Mouse (Mus musculus) left cerebral cortex, adult 11 months (tissue): ENCODE measurements around the gene Sem1.
"Not testable (repeated sequence)": the region's sequence is repeated elsewhere in the genome, so short reads cannot be mapped to it uniquely, and the experiment has no call there.

Experiments
- DNase-seq: peaks from one replicate; pipeline ENCODE4 v3.0.0; 2022; ENCODE audit warnings: low spot score

Gene Sem1

GRCm38 (mm10) chr6:6578304-6579149 lies at the start of gene Sem1:
Gene Sem1 (minus strand): TSS chr6:6578663.
- peak; percentile 75 for DNase-seq

- no peak for DNase-seq
These were observed 44.6 kb upstream of the Sem1 start for GRCm38 (mm10) chr6:6622846-6623749.

- no peak for DNase-seq
These were observed 25.4 kb upstream of the Sem1 start for GRCm38 (mm10) chr6:6603561-6604544.

DNA sequence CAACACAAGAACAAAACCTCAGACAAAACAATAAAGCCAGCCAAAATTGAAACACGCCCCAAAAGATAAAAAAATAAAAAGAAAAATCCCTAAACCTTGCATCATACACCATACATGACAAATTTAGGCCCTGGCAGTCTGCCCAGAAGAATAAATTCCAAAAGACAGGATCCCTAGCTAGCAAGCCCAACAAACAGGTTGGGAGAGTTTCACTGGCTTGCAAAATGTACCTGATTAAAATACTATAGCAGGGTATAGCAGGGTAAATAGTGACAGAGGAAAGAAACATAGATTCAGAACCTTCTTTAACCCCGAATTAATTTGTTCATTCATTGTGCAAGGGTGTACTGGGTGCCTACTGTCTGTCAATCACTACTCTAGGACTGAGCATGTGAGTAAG lies 7.8 kb upstream of the Sem1 start:
- no peak for DNase-seq

- no peak for DNase-seq
These were observed 3.4 kb upstream of the Sem1 start for GRCm38 (mm10) chr6:6581849-6582248.

- no peak for DNase-seq
These were observed 650 bp downstream of the Sem1 start for GRCm38 (mm10) chr6:6577741-6578284.

DNA sequence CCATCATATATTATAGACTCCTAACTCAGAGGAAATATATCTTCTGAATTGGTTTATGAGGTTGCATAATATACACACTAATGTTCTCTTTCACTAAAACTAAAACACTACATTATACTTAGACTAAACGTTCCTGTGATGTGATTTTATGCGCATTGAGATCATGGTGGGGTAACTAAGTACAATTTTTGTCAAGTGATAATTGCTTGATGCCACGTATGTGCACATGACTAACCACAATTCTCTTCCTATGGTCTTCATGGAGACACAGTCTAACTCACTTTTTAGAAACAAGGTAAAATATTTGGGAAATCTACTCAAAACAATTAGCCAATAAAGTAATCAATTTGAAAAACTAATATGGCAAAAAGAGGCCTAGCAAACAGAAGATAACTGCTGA lies 1.2 kb downstream of the Sem1 start:
- DNase-seq: no peak

DNA sequence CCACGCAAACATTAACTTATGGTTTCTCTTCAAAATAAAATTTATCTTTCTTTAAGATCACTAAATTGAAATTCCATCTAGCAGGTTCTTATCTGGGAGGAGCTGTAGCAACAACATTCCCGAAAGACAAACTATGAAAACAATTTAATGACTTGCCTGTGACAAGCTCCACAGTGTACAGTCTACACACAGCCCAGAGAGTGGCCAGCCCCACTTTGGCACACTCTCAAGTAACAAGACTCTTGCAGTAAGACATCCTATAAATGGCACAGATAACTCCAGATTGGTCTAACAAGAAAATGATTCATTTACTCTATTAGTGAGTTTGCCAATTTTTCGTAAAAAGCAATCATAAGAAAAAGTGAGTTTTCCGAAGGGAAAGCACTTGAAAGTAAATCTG lies 2.7 kb downstream of the Sem1 start:
- DNase-seq: no peak

DNA sequence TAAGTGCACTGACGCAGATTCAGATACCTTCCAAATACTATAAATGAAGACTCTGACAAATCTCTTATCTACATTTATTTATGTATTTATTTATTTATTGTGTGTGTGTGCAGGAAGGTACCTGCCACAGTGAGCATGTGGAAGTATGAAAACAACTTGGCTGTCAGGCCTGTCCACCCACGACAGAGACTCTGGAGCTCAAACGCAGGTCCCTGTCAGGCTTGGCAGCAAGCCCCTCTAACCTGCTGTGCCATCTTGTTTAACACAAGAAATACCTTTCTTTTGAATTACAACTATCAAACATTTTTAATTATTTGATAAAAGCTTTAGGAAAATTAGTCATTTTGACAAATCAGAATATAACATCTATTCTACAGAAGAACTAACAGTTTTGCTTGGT lies 10.0 kb downstream of the Sem1 start:
- DNase-seq: no peak

DNA sequence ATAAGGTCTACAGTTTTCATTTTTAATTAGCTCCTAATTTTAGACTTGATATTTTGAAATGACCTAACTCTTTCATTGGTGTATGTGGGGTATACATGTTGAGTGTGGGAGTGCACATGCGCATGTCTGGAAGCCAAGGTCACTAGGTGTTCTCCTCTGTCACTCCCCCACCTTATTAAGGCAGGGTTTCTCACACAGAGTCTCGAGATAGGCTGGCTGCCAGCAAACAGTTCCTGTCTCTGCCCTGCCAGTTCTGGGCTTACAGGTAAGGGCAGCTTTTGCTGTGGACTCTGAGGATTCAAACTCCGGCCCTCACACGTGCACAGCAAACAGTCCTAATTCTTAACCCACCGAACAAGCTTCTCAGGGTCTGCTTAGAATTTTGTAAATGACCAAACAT lies 14.8 kb downstream of the Sem1 start:
- no peak for DNase-seq

- no peak for DNase-seq
These were observed 15.7 kb downstream of the Sem1 start for GRCm38 (mm10) chr6:6562716-6563115.

GRCm38 (mm10) chr6:6557647-6558046 lies 20.8 kb downstream of the Sem1 start:
- DNase-seq: no peak

DNA sequence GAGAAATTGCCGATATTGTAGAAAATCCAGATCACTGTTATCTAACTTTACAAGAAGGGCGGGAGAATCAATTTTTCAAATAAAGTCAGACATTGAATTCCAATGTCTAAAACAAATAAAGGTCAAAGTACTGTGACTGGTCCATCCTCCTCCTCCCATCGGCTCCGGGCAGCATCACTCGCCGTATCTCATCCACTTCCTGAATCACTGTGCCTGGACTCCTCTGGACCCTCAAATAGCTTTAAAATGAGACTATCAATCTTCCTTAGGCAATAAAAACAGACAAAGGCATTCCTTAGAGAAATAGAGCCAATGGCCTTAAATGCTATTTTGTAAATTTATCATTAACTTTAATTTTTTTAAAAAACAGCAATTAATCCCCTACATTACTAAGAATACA lies 26.5 kb downstream of the Sem1 start:
- DNase-seq: no peak

GRCm38 (mm10) chr6:6547997-6548396 lies 30.5 kb downstream of the Sem1 start:
- no peak for DNase-seq

DNA sequence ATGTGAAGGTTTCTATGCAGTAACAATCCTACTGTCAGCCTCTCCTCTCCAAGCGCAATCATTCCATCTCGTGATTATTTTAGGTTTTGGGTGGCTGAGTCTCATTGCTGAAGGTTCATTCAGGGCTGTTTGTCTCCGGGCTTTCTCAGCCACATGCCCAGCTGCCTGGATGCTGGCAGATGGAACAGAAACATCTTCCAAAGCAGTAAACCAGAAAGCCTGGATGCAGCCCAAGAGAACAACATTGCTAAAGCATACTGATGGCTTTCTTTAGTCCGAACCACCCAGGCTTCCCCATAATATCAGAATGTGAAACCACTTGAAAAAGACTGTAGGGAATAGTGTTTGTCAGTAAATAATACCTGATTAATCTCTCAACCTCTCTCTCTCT lies 34.2 kb downstream of the Sem1 start:
- no peak for DNase-seq

- no peak for DNase-seq
These were observed 34.7 kb downstream of the Sem1 start for GRCm38 (mm10) chr6:6543606-6544254.

DNA sequence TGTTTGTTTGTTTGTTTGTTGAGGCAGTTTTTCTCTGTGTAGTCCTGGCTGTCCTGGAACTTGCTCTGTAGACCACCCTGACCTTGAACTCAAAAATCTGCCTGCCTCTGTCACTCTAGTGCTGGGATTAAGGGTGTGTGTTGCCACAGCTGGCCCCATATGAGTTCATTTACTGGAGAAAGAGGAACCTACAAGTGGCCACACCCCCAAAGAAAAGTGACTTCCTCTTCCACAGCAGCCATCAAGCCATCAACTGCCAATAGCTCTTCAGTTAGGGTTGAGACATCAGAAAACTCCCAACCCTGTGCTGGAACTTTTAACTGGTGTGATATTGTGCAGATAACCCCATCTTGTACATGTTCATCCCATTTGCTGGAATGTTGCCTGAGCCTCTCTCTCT lies 36.3 kb downstream of the Sem1 start:
- no peak for DNase-seq

- no peak for DNase-seq
These were observed 41.5 kb downstream of the Sem1 start for GRCm38 (mm10) chr6:6536781-6537466.

DNA sequence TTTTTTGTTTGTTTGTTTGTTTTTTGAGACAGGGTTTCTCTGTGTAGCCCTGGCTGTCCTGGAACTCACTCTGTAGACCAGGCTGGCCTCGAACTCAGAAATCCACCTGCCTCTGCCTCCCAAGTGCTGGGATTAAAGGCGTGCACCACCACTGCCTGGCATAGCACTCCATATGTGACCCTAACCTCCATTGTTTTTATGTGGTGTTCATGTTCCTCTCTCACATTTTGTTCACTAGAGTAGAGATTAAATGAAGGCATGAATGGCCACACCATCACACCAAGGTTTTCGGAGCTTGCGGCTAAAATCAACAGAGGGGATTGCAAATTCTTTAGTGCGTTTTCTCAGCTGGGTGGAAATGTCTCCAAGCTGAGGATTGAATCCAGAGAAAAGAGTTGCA lies 42.1 kb downstream of the Sem1 start:
- DNase-seq: not testable (repeated sequence)
